26 mouse cellular contexts compared by ENCODE assay signal in the genomic region with DNA sequence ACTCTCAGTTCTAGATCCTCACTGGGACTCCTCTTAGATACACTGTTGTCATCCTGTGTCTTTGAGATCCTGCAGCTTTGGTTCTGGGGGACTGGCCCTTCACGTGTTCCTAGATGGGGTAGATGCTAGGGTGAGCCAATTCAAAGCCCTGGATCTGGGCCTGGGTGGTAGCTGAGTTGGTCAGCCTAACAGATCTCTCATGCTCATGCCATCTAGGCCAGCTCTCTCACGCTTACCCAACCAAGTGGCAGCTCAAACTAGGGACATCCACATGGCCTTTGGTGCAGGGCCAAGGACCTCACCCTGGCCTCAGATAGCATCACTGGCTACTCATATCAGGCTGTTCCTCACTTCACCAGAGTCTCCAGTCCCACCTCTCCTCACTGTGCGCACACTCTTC.
DNase-seq lines count a peak whose midpoint lies in the region; ATAC-seq lines count a peak whose summit lies in the region.
"Had no signal": no experiment of that assay in that cellular context is flagged by ENCODE, and none has a peak within 500 bp of the region (broad histone marks: within the 10 kb centered on the region; RNA-seq: fewer than 3 reads in every experiment).

No protein-coding gene starts in this region.

- H3K9ac ChIP-seq in midbrain, embryonic 11.5 days (ENCODE audit: low read length): no peak overlapping the region
- no peak overlapping the region for H3K9ac ChIP-seq in midbrain, embryonic 15.5 days
- H3K9ac ChIP-seq: forebrain, postnatal 0 days; heart, embryonic 13.5 days; limb, embryonic 13.5 days; liver, embryonic 12.5 days; midbrain, embryonic 12.5 days; neural tube, embryonic 12.5 days had no signal

- no peak overlapping the region for H3K27ac ChIP-seq in midbrain, embryonic 11.5 days (ENCODE audit: low read depth, low read length)
- no peak overlapping the region for H3K27ac ChIP-seq in midbrain, embryonic 15.5 days
- H3K27ac ChIP-seq: embryonic facial prominence, embryonic 10.5 days; heart, embryonic 13.5 days; hindbrain, postnatal 0 days; limb, embryonic 13.5 days; liver, embryonic 12.5 days; midbrain, embryonic 12.5 days; neural tube, embryonic 12.5 days had no signal

- H3K36me3 ChIP-seq in midbrain, embryonic 11.5 days (ENCODE audit: control insufficient read depth, insufficient read depth, low read length): no peaks in the 10 kb centered on the region
- no peaks in the 10 kb centered on the region for H3K36me3 ChIP-seq in midbrain, embryonic 15.5 days (replicated peaks)
- H3K36me3 ChIP-seq: embryonic facial prominence, embryonic 10.5 days; heart, embryonic 13.5 days; limb, embryonic 13.5 days; liver, embryonic 12.5 days; midbrain, embryonic 12.5 days; neural tube, embryonic 12.5 days had no signal

- H3K27me3 ChIP-seq in midbrain, embryonic 11.5 days (ENCODE audit: control insufficient read depth, insufficient read depth, low read length): no peaks in the 10 kb centered on the region
- no peaks in the 10 kb centered on the region for H3K27me3 ChIP-seq in midbrain, embryonic 15.5 days (replicated peaks)
- H3K27me3 ChIP-seq: heart, embryonic 13.5 days; liver, embryonic 12.5 days; midbrain, embryonic 12.5 days; neural tube, embryonic 12.5 days had no signal

- 89% methylated on average over 3 of the region's 3 CpGs for WGBS in midbrain, embryonic 11.5 days
- WGBS in midbrain, embryonic 15.5 days: 88% methylated on average over 3 of the region's 3 CpGs

- peak; percentile 60 for DNase-seq in cerebellum, adult 11-12 months
- no peak for DNase-seq in cerebellum, adult 8-10 months
- peak; percentile 73 for DNase-seq in midbrain, embryonic 11.5 days (ENCODE audit: low spot score, missing footprints)
- DNase-seq in cerebellum, adult 18-20 months: peak; percentile 53 to 65
- DNase-seq in cerebellum, postnatal 25 days: peak; percentile 32 to 55
- DNase-seq in embryo, embryonic 11 days: no peak
- DNase-seq: forebrain, postnatal 0 days; gastrocnemius, postnatal 14 days; heart, adult 18-20 months; heart, postnatal 14 days; kidney, adult 9 months; kidney, postnatal 36 days; layer of hippocampus, postnatal 36 days; retina, postnatal 1 day; right cerebral cortex, postnatal 25 days; thymus, adult 2 months; thymus, postnatal 4 days had no signal

- peaks cover 8% of the 10 kb centered on the region for H3K4me1 ChIP-seq in midbrain, embryonic 11.5 days (ENCODE audit: control insufficient read depth, insufficient read depth, low read length)
- H3K4me1 ChIP-seq in midbrain, embryonic 15.5 days: peaks cover 14% of the 10 kb centered on the region

- H3K4me3 ChIP-seq in midbrain, embryonic 11.5 days (ENCODE audit: low read depth, low read length): no peak overlapping the region
- no peak overlapping the region for H3K4me3 ChIP-seq in midbrain, embryonic 15.5 days
- H3K4me3 ChIP-seq: embryonic facial prominence, embryonic 10.5 days; heart, embryonic 13.5 days; limb, embryonic 13.5 days; liver, embryonic 12.5 days; midbrain, embryonic 12.5 days; neural tube, embryonic 12.5 days had no signal

- ATAC-seq in midbrain, embryonic 11.5 days (ENCODE audit: low FRiP score): no peak
- ATAC-seq in midbrain, embryonic 15.5 days (replicated peaks): no peak
- ATAC-seq: forebrain, postnatal 0 days; hindbrain, postnatal 0 days; intestine, embryonic 16.5 days; liver, embryonic 12.5 days had no signal

- H3K4me2 ChIP-seq in midbrain, embryonic 11.5 days: no peak overlapping the region
- no peak overlapping the region for H3K4me2 ChIP-seq in midbrain, embryonic 15.5 days
- H3K4me2 ChIP-seq: heart, embryonic 13.5 days; limb, embryonic 13.5 days; liver, embryonic 12.5 days; midbrain, embryonic 12.5 days; neural tube, embryonic 12.5 days had no signal

- no peaks in the 10 kb centered on the region for H3K9me3 ChIP-seq in midbrain, embryonic 11.5 days (ENCODE audit: control insufficient read depth, low read length)
- H3K9me3 ChIP-seq in midbrain, embryonic 15.5 days: no peaks in the 10 kb centered on the region
- H3K9me3 ChIP-seq: liver, embryonic 12.5 days; midbrain, embryonic 12.5 days; neural tube, embryonic 12.5 days had no signal

Comparison
In these comparisons a context has a peak if more than half of its experiments do, and no peak if none do; other contexts are left out.
1. DNase-seq: peak in cerebellum, adult 11-12 months (single experiment), midbrain, embryonic 11.5 days (single experiment), cerebellum, adult 18-20 months (2 of 2) and cerebellum, postnatal 25 days (2 of 2); none in cerebellum, adult 8-10 months (single experiment) and embryo, embryonic 11 days (single experiment).